Mouse (Mus musculus): ENCODE measurements around the gene Ddc. TPM values are rescaled to one million over a fixed set of nuclear protein-coding genes. Genes with fewer than 3 reads are reported as not detected.
A peak's percentile ranks its signal among the peaks of the same experiment; 100 is the strongest.

The Ddc gene
- polyA plus RNA-seq (2014; fragmentation: Nextera tagmentation; extraction: Ambion mirVana): 6.7 and 7.5 TPM in 2 replicates

- no peak within 1 kb of the TSS for H3K4me2 ChIP-seq (ENCODE audit: low read depth)
- no peaks in the 10 kb centered on the region for H3K4me1 ChIP-seq (ENCODE audit: control insufficient read depth, insufficient read depth, low read length)
- no peaks in the 10 kb centered on the region for H3K36me3 ChIP-seq (ENCODE audit: control insufficient read depth, insufficient read depth, low read length)
- ATAC-seq (ENCODE audit: insufficient read depth, low FRiP score, low TSS enrichment) (no peak), DNase-seq (ENCODE audit: low spot score) (no peak)
- 83% methylated on average over 12 of the region's 12 CpGs for WGBS
- no peaks in the 10 kb centered on the region for H3K27me3 ChIP-seq (ENCODE audit: control insufficient read depth, insufficient read depth, low read length)
- H3K9ac ChIP-seq (ENCODE audit: low read length): no peak within 1 kb of the TSS
- H3K4me3 ChIP-seq (ENCODE audit: low read depth, low read length): no peak within 1 kb of the TSS
- H3K27ac ChIP-seq (ENCODE audit: low read depth, low read length): no peak within 1 kb of the TSS
- no peaks in the 10 kb centered on the region for H3K9me3 ChIP-seq (ENCODE audit: control insufficient read depth, low read length)
Observed at GRCm38 (mm10) chr11:11897645-11898357, at the start of gene Ddc. Gene Ddc, minus strand, starts transcription at chr11:11898144.

GRCm38 (mm10) chr11:11945766-11946165 lies 47.8 kb upstream of the Ddc start:
- H3K9me3 ChIP-seq (ENCODE audit: control insufficient read depth, low read length): no peaks in the 10 kb centered on the region
- H3K4me1 ChIP-seq (ENCODE audit: control insufficient read depth, insufficient read depth, low read length): peaks cover 3% of the 10 kb centered on the region; the same call in 1 of the 2 replicates
- no peaks in the 10 kb centered on the region; the same call in 1 of the 2 replicates for H3K36me3 ChIP-seq (ENCODE audit: control insufficient read depth, insufficient read depth, low read length)
- no peak overlapping the region for H3K27ac ChIP-seq (ENCODE audit: low read depth, low read length)
- no peak for DNase-seq (ENCODE audit: low spot score)
- no peak for ATAC-seq (ENCODE audit: insufficient read depth, low FRiP score, low TSS enrichment)
- no peak overlapping the region for H3K4me2 ChIP-seq (ENCODE audit: low read depth)
- 91% methylated on average over 4 of the region's 4 CpGs for WGBS
- H3K27me3 ChIP-seq (ENCODE audit: control insufficient read depth, insufficient read depth, low read length): no peaks in the 10 kb centered on the region
- no peak overlapping the region for H3K4me3 ChIP-seq (ENCODE audit: low read depth, low read length)
- H3K9ac ChIP-seq (ENCODE audit: low read length): no peak overlapping the region

GRCm38 (mm10) chr11:11944814-11945213 lies 46.9 kb upstream of the Ddc start:
- no peaks in the 10 kb centered on the region for H3K27me3 ChIP-seq (ENCODE audit: control insufficient read depth, insufficient read depth, low read length)
- ATAC-seq (ENCODE audit: insufficient read depth, low FRiP score, low TSS enrichment) (no peak), DNase-seq (ENCODE audit: low spot score) (no peak)
- peaks cover 3% of the 10 kb centered on the region; the same call in 1 of the 2 replicates for H3K4me1 ChIP-seq (ENCODE audit: control insufficient read depth, insufficient read depth, low read length)
- H3K4me3 ChIP-seq (ENCODE audit: low read depth, low read length): no peak overlapping the region
- no peaks in the 10 kb centered on the region for H3K9me3 ChIP-seq (ENCODE audit: control insufficient read depth, low read length)
- no peaks in the 10 kb centered on the region; the same call in 1 of the 2 replicates for H3K36me3 ChIP-seq (ENCODE audit: control insufficient read depth, insufficient read depth, low read length)
- no peak overlapping the region for H3K9ac ChIP-seq (ENCODE audit: low read length)
- 95% methylated on average over 4 of the region's 4 CpGs for WGBS
- H3K27ac ChIP-seq (ENCODE audit: low read depth, low read length): no peak overlapping the region
- H3K4me2 ChIP-seq (ENCODE audit: low read depth): no peak overlapping the region

- no peak overlapping the region for H3K4me3 ChIP-seq (ENCODE audit: low read depth, low read length)
- H3K4me2 ChIP-seq (ENCODE audit: low read depth): no peak overlapping the region
- no peaks in the 10 kb centered on the region for H3K27me3 ChIP-seq (ENCODE audit: control insufficient read depth, insufficient read depth, low read length)
- H3K9me3 ChIP-seq (ENCODE audit: control insufficient read depth, low read length): no peaks in the 10 kb centered on the region
- H3K9ac ChIP-seq (ENCODE audit: low read length): no peak overlapping the region
- no peak overlapping the region for H3K27ac ChIP-seq (ENCODE audit: low read depth, low read length)
- ATAC-seq (ENCODE audit: insufficient read depth, low FRiP score, low TSS enrichment) (no peak), DNase-seq (ENCODE audit: low spot score) (no peak)
- H3K36me3 ChIP-seq (ENCODE audit: control insufficient read depth, insufficient read depth, low read length): no peaks in the 10 kb centered on the region; the same call in 1 of the 2 replicates
- peaks cover 3% of the 10 kb centered on the region; the same call in 1 of the 2 replicates for H3K4me1 ChIP-seq (ENCODE audit: control insufficient read depth, insufficient read depth, low read length)
Observed at GRCm38 (mm10) chr11:11944082-11944349, 46.1 kb upstream of the Ddc start.

DNA sequence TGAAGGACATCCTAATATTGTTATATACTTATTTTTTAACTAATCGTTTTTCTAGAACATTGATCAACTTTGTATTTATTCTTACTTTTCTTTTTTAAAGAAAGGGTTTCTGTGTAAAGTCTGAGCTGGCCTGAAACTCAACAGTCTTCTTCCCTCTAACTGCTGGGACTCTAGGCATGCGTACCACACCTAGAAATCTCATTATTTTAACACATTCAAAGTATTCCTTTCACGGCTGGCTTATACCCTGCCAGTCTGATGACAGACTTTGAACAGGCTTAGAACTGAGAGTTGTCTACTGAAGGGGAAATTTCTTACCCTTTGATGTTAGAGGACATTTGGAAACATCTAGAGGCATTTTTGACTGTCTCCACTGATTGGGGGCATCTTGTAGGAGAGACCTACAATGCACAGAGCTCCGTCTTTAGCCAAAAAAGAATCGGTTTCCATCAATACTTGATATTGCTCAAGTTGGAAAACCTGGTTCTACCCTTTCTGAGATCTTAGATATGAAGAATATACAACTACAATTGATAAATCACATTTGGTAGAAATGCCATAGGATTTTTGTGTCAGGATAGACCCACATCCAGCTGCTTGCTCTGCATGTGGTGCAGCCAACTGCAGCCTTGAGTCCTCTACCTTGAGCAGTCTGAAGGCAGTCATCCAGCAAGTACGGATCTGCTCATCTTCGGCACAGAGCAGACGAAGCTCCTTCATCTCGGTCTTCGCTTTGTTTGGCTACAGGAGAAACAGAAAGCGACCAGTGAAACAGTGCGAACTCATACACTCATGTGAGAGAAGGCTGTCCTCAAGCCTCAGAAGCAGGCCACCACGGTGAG lies 45.5 kb upstream of the Ddc start:
- Histone ChIP-seq H3K4me1 (ENCODE audit: control insufficient read depth, insufficient read depth, low read length) (peaks cover 3% of the 10 kb centered on the region; the same call in 1 of the 2 replicates), H3K27me3 (ENCODE audit: control insufficient read depth, insufficient read depth, low read length) (no peaks in the 10 kb centered on the region), H3K36me3 (ENCODE audit: control insufficient read depth, insufficient read depth, low read length) (no peaks in the 10 kb centered on the region; the same call in 1 of the 2 replicates), H3K4me2 (ENCODE audit: low read depth) (no peak overlapping the region), H3K4me3 (ENCODE audit: low read depth, low read length) (no peak overlapping the region), H3K9me3 (ENCODE audit: control insufficient read depth, low read length) (no peaks in the 10 kb centered on the region), H3K27ac (ENCODE audit: low read depth, low read length) (no peak overlapping the region), H3K9ac (ENCODE audit: low read length) (no peak overlapping the region)
- 83% methylated on average over 13 of the region's 13 CpGs for WGBS
- ATAC-seq (ENCODE audit: insufficient read depth, low FRiP score, low TSS enrichment) (no peak), DNase-seq (ENCODE audit: low spot score) (no peak)

DNA sequence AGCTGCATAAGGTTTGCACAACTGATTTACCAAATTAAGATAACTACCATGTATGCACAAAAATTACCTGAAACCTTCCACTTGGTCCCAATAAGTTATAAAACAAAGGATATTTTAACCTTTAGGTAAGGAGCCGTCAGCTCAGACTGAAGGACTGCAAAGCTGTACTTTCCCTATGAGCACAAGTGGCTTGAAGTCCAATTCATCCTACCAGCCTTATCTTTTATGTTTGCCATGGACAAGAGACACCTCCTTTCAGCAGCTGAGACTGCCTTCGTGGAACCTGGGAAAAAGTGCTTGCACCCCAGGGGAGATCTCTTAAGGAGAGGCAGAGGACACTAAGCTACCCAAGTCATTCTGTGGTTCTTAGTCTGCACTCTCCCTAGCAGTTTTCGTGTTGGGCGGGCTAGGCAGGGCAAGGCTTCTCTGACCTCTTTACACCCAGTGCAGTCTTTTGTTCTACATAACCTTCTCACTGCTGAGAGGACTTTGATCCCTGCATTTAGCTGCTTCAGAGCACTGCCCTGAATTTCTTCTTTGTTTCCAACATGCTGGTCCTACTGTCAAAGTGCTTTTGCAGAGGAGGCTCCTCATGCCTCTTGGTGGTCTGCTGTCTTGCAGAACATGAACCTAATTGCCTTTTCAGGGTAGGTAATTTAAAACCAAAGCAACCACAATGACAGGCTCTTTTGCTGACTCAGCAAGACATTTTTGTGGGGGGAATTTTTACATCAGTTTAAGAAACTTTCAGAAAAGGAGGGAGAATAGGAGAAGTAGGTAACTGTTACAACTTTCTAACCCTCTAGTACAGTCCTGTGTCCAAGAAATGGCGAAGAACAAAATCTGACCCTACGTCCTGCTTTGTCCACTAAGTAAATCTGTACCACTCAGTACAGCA lies 44.6 kb upstream of the Ddc start:
- no peaks in the 10 kb centered on the region; the same call in 1 of the 2 replicates for H3K36me3 ChIP-seq (ENCODE audit: control insufficient read depth, insufficient read depth, low read length)
- ATAC-seq (ENCODE audit: insufficient read depth, low FRiP score, low TSS enrichment) (0 out of 2 replicates have a peak, but pooled peaks have one; percentile 7), DNase-seq (ENCODE audit: low spot score) (no peak)
- 33% methylated on average over 6 of the region's 6 CpGs for WGBS
- no peaks in the 10 kb centered on the region for H3K9me3 ChIP-seq (ENCODE audit: control insufficient read depth, low read length)
- no peaks in the 10 kb centered on the region for H3K27me3 ChIP-seq (ENCODE audit: control insufficient read depth, insufficient read depth, low read length)
- H3K4me1 ChIP-seq (ENCODE audit: control insufficient read depth, insufficient read depth, low read length): peaks cover 3% of the 10 kb centered on the region; the same call in 1 of the 2 replicates
- no peak overlapping the region for H3K4me3 ChIP-seq (ENCODE audit: low read depth, low read length)
- no peak overlapping the region for H3K9ac ChIP-seq (ENCODE audit: low read length)
- H3K27ac ChIP-seq (ENCODE audit: low read depth, low read length): no peak overlapping the region
- H3K4me2 ChIP-seq (ENCODE audit: low read depth): no peak overlapping the region

DNA sequence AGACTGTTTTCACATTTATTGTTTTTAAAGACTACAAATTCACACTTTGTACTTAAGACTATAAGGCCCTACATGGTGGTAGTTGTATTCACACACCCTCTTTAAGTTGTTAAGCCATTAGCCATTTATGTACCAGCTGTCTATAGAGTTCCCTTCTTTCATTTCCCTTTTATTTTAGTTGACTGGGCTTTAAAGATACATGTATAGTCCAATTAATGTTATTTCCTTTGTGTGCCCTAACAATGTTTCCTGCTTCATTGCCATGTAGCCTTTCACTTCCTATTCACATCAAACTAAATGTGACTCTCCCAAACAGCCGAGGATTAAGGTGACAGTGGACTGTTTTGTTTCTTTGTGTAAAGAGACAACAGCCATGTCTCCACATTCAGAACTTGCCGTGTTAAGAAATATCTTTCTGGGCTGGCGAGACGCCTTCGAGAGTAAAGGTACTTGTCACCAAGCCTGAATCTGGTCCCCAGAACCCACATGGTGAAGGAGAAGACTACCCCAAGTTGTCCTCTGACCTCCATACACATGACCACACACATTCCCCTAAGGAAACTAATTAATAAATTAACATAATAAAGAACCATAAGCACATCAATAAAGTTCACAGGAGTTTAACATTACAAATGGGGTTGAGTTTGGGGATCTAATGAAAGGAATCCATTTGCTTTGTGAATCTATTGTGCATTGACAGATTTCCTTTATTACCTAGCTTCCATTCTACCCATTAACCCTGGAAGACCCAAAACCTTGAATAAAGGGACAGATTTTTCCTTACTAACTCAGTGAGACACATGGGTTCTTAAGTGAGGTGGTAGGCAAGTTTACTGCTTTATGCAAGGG lies 43.1 kb upstream of the Ddc start:
- DNase-seq (ENCODE audit: low spot score): no peak
- Histone ChIP-seq H3K27ac (ENCODE audit: low read depth, low read length) (no peak overlapping the region), H3K9me3 (ENCODE audit: control insufficient read depth, low read length) (no peaks in the 10 kb centered on the region), H3K4me1 (ENCODE audit: control insufficient read depth, insufficient read depth, low read length) (peaks cover 3% of the 10 kb centered on the region; the same call in 1 of the 2 replicates), H3K9ac (ENCODE audit: low read length) (no peak overlapping the region), H3K27me3 (ENCODE audit: control insufficient read depth, insufficient read depth, low read length) (no peaks in the 10 kb centered on the region), H3K36me3 (ENCODE audit: control insufficient read depth, insufficient read depth, low read length) (no peaks in the 10 kb centered on the region; the same call in 1 of the 2 replicates), H3K4me3 (ENCODE audit: low read depth, low read length) (no peak overlapping the region), H3K4me2 (ENCODE audit: low read depth) (no peak overlapping the region)
- ATAC-seq (ENCODE audit: insufficient read depth, low FRiP score, low TSS enrichment): peak; percentile 49; the same call in 1 of the 2 replicates
- 35% methylated on average over 5 of the region's 5 CpGs for WGBS
